Mouse (Mus musculus) spleen, adult 2 months (tissue): ENCODE results near the gene Slc35g3. TPM values are rescaled to one million over a fixed set of nuclear protein-coding genes. Genes with fewer than 3 reads are reported as not detected.

ENCODE experiments used
- DNase-seq, 2 experiments: peaks; one replicate each; pipeline versions ENCODE4 v3.0.0 to v3.0.0-alpha.2; 2012 to 2021; ENCODE audit warnings: low spot score in 2 of 2, low read depth in 1 of 2
- H3K27ac ChIP-seq: fragments of 200-500 bp; 2 replicates; pipeline ENCODE4 v1.5.1; 2012; ENCODE audit warnings: low read length, inconsistent platforms; ENCODE audit not compliant: insufficient read depth
- H3K27me3 ChIP-seq: fragments of 200-500 bp; 2 replicates; pipeline ENCODE4 v1.6.1; 2012; ENCODE audit warnings: mild to moderate bottlenecking, moderate library complexity, low read length, inconsistent platforms; ENCODE audit not compliant: control insufficient read depth, insufficient read depth
- H3K36me3 ChIP-seq: fragments of 200-500 bp; 2 replicates; pipeline ENCODE4 v1.6.1; 2012; ENCODE audit warnings: mild to moderate bottlenecking, low read length, inconsistent platforms; ENCODE audit not compliant: control insufficient read depth, insufficient read depth
- H3K4me1 ChIP-seq: fragments of 200-500 bp; 2 replicates; pipeline ENCODE4 v1.6.1; 2011; ENCODE audit warnings: inconsistent platforms; ENCODE audit not compliant: control insufficient read depth, insufficient read depth, insufficient read length
- H3K4me3 ChIP-seq: fragments of 200-500 bp; 2 replicates; pipeline ENCODE4 v1.5.1; 2011; ENCODE audit warnings: mild to moderate bottlenecking, inconsistent platforms; ENCODE audit not compliant: insufficient read depth, insufficient read length; ENCODE audit errors: extremely low read depth
- CTCF ChIP-seq: fragments of 200-500 bp; IDR thresholded peaks from 2 replicates; pipeline ENCODE4 v1.5.1; 2011; ENCODE audit warnings: mild to moderate bottlenecking, inconsistent platforms; ENCODE audit not compliant: insufficient read depth, insufficient read length, insufficient replicate concordance; ENCODE audit errors: extremely low read depth
- POLR2A ChIP-seq: fragments of 200-500 bp; IDR thresholded peaks from 2 replicates; pipeline ENCODE4 v1.6.1; 2011; ENCODE audit warnings: low read depth, low read length, inconsistent platforms
- WGBS: fragments of 180-500 bp; shearing (Covaris S2); methylation state at CpG from one replicate; pipeline ENCODE4 v1.1.7; 2018; 5-methylcytosine and 5-hydroxymethylcytosine counted together
- polyA plus RNA-seq: library from polyadenylated mRNA; depleted of rRNA; stranded (reverse); fragments of >200 nt; gene quantifications from 2 replicates; pipeline ENCODE4 v1.2.3, GENCODE M21; 2012

Gene Slc35g3
- polyA plus RNA-seq, 1 experiment = not detected

DNA sequence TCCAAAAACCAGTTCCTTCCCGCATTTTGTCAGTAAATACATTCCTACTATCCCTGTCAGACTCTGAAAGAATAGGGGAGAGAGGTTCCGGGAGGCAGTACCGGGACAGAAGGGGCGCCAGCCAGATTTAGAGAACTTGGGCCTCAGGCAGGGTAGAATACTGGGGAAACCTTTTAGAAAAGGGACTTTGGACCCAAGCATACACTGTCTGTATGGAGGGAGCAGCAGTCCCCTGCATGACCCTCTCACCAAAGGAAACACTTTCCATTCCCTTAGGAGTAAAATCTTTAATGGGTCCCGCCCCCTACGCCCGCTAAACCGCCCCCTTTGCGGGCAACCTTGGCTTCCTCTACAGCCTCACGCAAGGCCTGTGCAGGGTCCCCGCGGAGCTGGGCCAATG is 41.6 kb upstream of the Slc35g3 start:
- Histone ChIP-seq H3K36me3 (no peaks in the 10 kb centered on the region), H3K27me3 (peaks cover 28% of the 10 kb centered on the region), H3K4me3 (peak overlapping the region; percentile 57), H3K4me1 (peaks cover 38% of the 10 kb centered on the region), H3K27ac (no peak overlapping the region)
- TF ChIP-seq POLR2A = no peak
- no peak for TF ChIP-seq CTCF
- DNase-seq = no peak
- 4% methylated on average over 12 of the region's 12 CpGs for WGBS

- DNase-seq = peak in 1 of 2 experiments; percentile 56
- Histone ChIP-seq H3K4me1 (peaks cover 38% of the 10 kb centered on the region), H3K36me3 (no peaks in the 10 kb centered on the region), H3K27ac (peak overlapping the region; percentile 32; the same call in 1 of the 2 replicates), H3K27me3 (peaks cover 28% of the 10 kb centered on the region), H3K4me3 (peak overlapping the region; percentile 56; the same call in 1 of the 2 replicates)
- TF ChIP-seq POLR2A = no peak
- no peak for TF ChIP-seq CTCF
- WGBS = 2% methylated on average over 33 of the region's 33 CpGs
These were observed 40.9 kb upstream of the Slc35g3 start for GRCm38 (mm10) chr11:69802648-69803105.

DNA sequence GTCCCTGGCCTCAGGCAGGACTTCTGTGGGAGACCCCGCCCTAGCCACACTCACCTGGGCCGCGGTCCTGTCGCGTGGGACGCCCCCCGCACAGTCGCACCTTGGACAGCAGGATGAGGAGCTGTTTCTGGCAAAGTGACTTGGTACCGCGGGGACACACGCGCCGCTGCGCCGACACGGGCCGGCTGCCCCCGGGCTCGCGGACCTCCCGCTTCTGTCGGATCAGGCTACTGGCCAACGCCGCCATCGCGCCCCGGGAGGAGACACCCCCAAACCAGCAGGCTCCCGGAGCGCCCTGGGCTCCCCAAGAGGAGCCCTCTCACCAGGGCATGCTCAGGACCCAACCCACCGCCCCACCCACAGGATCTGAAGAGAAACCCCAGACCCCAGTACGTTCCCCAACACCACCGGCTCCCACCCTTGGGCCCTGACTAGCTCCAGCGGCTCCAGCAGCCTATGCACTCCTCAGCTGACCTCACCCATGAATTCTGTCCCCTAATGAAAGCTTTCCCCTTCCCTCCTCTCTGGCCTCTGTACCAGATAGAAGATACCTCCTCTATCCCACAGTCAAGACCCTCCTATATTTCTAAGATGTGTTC is 39.7 kb upstream of the Slc35g3 start, which contains the start of gene Fgf11:
TSS of gene Fgf11 (minus strand) at position 479 of the 599 bp plus-strand sequence.
- Histone ChIP-seq H3K27ac (peak within 1 kb of the TSS; percentile 32; the same call in 1 of the 2 replicates), H3K27me3 (peaks cover 28% of the 10 kb centered on the region), H3K4me1 (peaks cover 38% of the 10 kb centered on the region), H3K36me3 (no peaks in the 10 kb centered on the region), H3K4me3 (peak within 1 kb of the TSS; percentile 56; the same call in 1 of the 2 replicates)
- 8% methylated on average over 33 of the region's 33 CpGs for WGBS
- TF ChIP-seq POLR2A = no peak
- TF ChIP-seq CTCF = no peak
- DNase-seq = no peak

DNA sequence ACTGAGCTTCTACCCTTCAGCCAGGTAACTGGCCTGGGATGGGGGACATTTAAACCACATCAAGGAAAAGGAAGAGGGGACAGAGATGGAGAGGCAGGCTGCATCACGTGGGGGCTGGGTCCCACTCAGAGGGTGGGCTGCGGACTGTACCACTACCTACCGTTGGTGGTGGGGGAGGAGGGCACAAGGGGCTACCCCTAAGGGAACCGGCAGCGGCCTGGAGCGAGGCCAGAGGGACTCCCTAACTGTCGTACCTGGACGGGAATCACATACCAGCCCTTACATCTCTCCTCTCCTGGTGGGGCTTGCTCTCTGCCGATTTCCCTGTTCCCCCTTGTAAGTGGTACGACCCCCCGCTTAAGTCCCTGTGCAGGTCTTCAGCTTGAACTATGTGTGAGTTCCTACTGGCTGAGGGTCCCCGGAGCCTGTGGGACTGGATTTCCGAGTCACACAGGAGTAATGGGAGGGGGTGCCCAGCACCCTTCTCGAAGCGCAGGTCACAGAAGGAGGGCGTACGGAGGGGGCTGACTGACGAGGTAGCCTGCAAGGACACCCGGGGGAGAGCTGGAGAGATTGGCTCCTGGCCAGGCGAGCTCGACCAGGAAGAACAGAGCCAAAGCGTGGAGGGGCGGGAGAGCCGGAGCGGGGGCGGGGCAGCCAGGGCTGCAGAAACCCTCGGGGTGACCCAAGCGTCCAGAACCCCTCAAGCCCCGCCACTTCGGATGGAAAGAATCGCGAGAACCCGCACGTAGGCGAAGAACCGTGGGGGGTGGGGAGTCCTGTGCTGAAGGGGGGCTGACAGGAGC is 38.8 kb upstream of the Slc35g3 start:
- H3K27ac ChIP-seq = no peak overlapping the region
- no peak for DNase-seq
- TF ChIP-seq CTCF (no peak), POLR2A (no peak)
- no peak overlapping the region; the same call in 1 of the 2 replicates for H3K4me3 ChIP-seq
- 2% methylated on average over 36 of the region's 36 CpGs for WGBS
- H3K27me3 ChIP-seq = peaks cover 28% of the 10 kb centered on the region
- H3K36me3 ChIP-seq = no peaks in the 10 kb centered on the region
- H3K4me1 ChIP-seq = peaks cover 38% of the 10 kb centered on the region

GRCm38 (mm10) chr11:69800138-69800391 is 38.3 kb upstream of the Slc35g3 start:
- Histone ChIP-seq H3K36me3 (no peaks in the 10 kb centered on the region), H3K4me3 (peak overlapping the region; percentile 10; the same call in 1 of the 2 replicates), H3K27ac (no peak overlapping the region), H3K4me1 (peaks cover 38% of the 10 kb centered on the region), H3K27me3 (peaks cover 28% of the 10 kb centered on the region)
- no peak for DNase-seq
- 4% methylated on average over 11 of the region's 11 CpGs for whole genome bisulfite sequencing
- TF ChIP-seq POLR2A = no peak

GRCm38 (mm10) chr11:69799394-69800137 is 37.8 kb upstream of the Slc35g3 start:
- no peak for TF ChIP-seq CTCF
- no peak for TF ChIP-seq POLR2A
- Histone ChIP-seq H3K27me3 (peaks cover 28% of the 10 kb centered on the region), H3K27ac (no peak overlapping the region), H3K4me3 (peak overlapping the region; percentile 10; the same call in 1 of the 2 replicates), H3K36me3 (no peaks in the 10 kb centered on the region), H3K4me1 (peaks cover 38% of the 10 kb centered on the region)
- peak; percentile 45 to 62 for DNase-seq
- 24% methylated on average over 12 of the region's 12 CpGs for WGBS

DNA sequence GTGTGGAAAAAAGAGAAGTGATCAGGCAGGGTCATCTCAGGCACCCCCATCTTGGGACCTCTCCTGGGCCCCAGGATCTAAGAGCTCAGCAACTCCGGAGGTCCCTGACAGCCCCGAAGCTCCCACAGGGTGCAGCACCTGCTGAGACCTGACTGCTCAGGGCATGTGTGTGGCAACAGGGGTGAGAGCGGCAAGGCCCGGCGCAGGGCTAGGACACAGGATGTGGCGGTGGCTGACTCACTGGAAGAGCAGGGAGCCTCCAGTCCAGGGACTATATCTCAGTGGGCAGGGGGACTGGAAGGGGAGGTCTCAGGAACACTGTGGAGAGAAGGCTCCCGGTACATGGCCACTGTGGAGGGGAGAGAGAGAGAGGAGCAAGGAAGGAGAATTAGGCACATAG is 36.2 kb upstream of the Slc35g3 start:
- H3K27me3 ChIP-seq = peaks cover 19% of the 10 kb centered on the region
- WGBS = 91% methylated on average over 7 of the region's 7 CpGs
- H3K36me3 ChIP-seq = no peaks in the 10 kb centered on the region
- peaks cover 27% of the 10 kb centered on the region for H3K4me1 ChIP-seq
- TF ChIP-seq CTCF (no peak), POLR2A (no peak)
- no peak overlapping the region for H3K4me3 ChIP-seq
- no peak for DNase-seq
- no peak overlapping the region for H3K27ac ChIP-seq
